Mouse (Mus musculus): ENCODE results near the gene Lpin2.

DNA sequence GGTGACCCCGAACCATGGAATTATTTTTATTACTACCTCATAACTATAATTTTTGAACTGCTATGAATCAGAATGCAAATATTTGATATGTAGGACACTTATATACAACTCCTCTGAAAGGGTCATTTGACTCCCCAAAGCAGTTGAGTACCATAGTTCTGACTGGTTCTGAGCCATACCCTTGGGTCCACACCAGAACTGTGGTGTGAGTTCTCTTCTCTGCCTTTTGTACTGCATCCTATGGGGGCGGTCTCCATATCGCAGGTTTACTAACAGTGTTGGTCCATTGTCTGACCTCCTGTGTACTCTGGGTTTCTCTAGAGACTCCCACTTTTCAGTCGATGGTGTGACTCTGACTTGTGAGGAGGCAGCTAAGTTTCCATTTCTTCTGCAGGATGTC, 63.7 kb downstream of the Lpin2 start:
- TF ChIP-seq JUND (IDR thresholded peaks at IDR 0.05; ENCODE audit: low read depth, low read length) (no peak), EP300 (IDR thresholded peaks at IDR 0.05; ENCODE audit: low read depth in 1 of 2, low read length in 2 of 2) (no peak), ZNF384 (IDR thresholded peaks at IDR 0.05; ENCODE audit: low read depth, low read length) (no peak), CTCF (IDR thresholded peaks at IDR 0.05 in 2 of 3, conservative IDR thresholded peaks at IDR 0.05 in 1 of 3; ENCODE audit: control insufficient read depth in 1 of 3, insufficient read depth in 1 of 3, low read depth in 2 of 3, low read length in 3 of 3, poor library complexity in 1 of 3, severe bottlenecking in 1 of 3) (no peak), MXI1 (IDR thresholded peaks at IDR 0.05; ENCODE audit: low read depth, low read length) (no peak), KAT2A (conservative IDR thresholded peaks at IDR 0.05; ENCODE audit: low read depth, low read length) (no peak), GATA1 (IDR thresholded peaks at IDR 0.05; ENCODE audit: low read depth, low read length) (no peak), HCFC1 (IDR thresholded peaks at IDR 0.05; ENCODE audit: low read depth, low read length) (no peak), POLR2A (IDR thresholded peaks at IDR 0.05; ENCODE audit: control insufficient read depth in 1 of 2, insufficient read depth in 1 of 2, low read depth in 1 of 2, low read length in 2 of 2, poor library complexity in 1 of 2) (no peak), MAZ (IDR thresholded peaks at IDR 0.05; ENCODE audit: low read depth, low read length) (no peak), TCF12 (IDR thresholded peaks at IDR 0.05; ENCODE audit: low read depth, low read length) (no peak)
